ENCODE assay signal across 22 mouse cellular contexts in genomic region chr4:57189881-57190280, GRCm38 (mm10). TPM values are rescaled to one million over a fixed set of nuclear protein-coding genes. Genes with fewer than 3 reads are reported as not detected.
A peak's percentile ranks its signal among the peaks of the same experiment; 100 is the strongest.
DNase-seq lines count a peak whose midpoint lies in the region; ATAC-seq and TF ChIP-seq lines count a peak whose summit lies in the region.
"Had no signal": no experiment of that assay in that cellular context is flagged by ENCODE, and none has a peak within 500 bp of the region (broad histone marks: within the 10 kb centered on the region; RNA-seq: fewer than 3 reads in every experiment).

No protein-coding gene starts in this region.

- no peak for TF ChIP-seq POLR2A in CH12.LX (IDR thresholded peaks at IDR 0.05; ENCODE audit: low read depth, low read length)

- dilution Hi-C loops in CH12.LX (cut with MboI; ENCODE audit: extremely low pct_ligation_motif_present, extremely low pct_unique_long_range_greater_than_20kb, low sequenced_read_pairs): no loop called here

- H3K9ac ChIP-seq in CH12.LX (ENCODE audit: insufficient read depth, low read depth): no peak overlapping the region
- H3K9ac ChIP-seq in stomach, postnatal 0 days (ENCODE audit: low read length): no peak overlapping the region
- H3K9ac ChIP-seq in lung, postnatal 0 days (replicated peaks; ENCODE audit: low read depth): no peak overlapping the region

- H3K4me1 ChIP-seq in CH12.LX (ENCODE audit: control insufficient read depth in 1 of 2, insufficient read depth in 2 of 2): peaks cover 8 to 42% of the 10 kb centered on the region in 2 experiments; a peak in 3 of 4 replicates
- H3K4me1 ChIP-seq in stomach, postnatal 0 days (replicated peaks; ENCODE audit: control insufficient read depth, insufficient read depth): no peaks in the 10 kb centered on the region
- H3K4me1 ChIP-seq in lung, postnatal 0 days (ENCODE audit: insufficient read depth, low read depth, low read length): no peaks in the 10 kb centered on the region; the same call in 1 of the 2 replicates

- no peak overlapping the region for H3K27ac ChIP-seq in CH12.LX (ENCODE audit: insufficient read depth, low read depth)
- peak overlapping the region; percentile 35; the same call in 1 of the 2 replicates for H3K27ac ChIP-seq in stomach, postnatal 0 days (replicated peaks)
- H3K27ac ChIP-seq in lung, postnatal 0 days (ENCODE audit: low read length): no peak overlapping the region

- in situ Hi-C loops in CH12.LX (cut with MboI; ENCODE audit: low pct_ligation_motif_present, low pct_unique_long_range_greater_than_20kb, low sequenced_read_pairs): no loop called here

- peak; percentile 67 for TF ChIP-seq EP300 in CH12.LX (IDR thresholded peaks at IDR 0.05; ENCODE audit: low read length)
- no peak for TF ChIP-seq EP300 in stomach, postnatal 0 days (optimal IDR thresholded peaks at IDR 0.05)
- TF ChIP-seq EP300 in lung, postnatal 0 days (IDR thresholded peaks at IDR 0.05): no peak

- H3K79me2 ChIP-seq in CH12.LX (replicated peaks; ENCODE audit: control insufficient read depth, extremely low read depth, insufficient read depth, poor library complexity, severe bottlenecking): no peaks in the 10 kb centered on the region

- no peak overlapping the region for H3K4me2 ChIP-seq in CH12.LX (ENCODE audit: insufficient read depth, low read depth, poor library complexity, severe bottlenecking)
- H3K4me2 ChIP-seq in stomach, postnatal 0 days (replicated peaks; ENCODE audit: low read depth): no peak overlapping the region
- no peak overlapping the region for H3K4me2 ChIP-seq in lung, postnatal 0 days (replicated peaks; ENCODE audit: low read depth, low read length)

- ATAC-seq in stomach, postnatal 0 days (ENCODE audit: low FRiP score, low TSS enrichment): no peak
- ATAC-seq in lung, postnatal 0 days: no peak
- ATAC-seq: activated CD4-positive, CD25-positive, alpha-beta regulatory T cell, adult 4 months; CD4-positive, CD25-positive, alpha-beta regulatory T cell, adult 4 months; Patski had no signal

- no peaks in the 10 kb centered on the region for H3K9me3 ChIP-seq in CH12.LX (replicated peaks; ENCODE audit: low read length)
- no peaks in the 10 kb centered on the region for H3K9me3 ChIP-seq in stomach, postnatal 0 days (ENCODE audit: control insufficient read depth, low read length)
- H3K9me3 ChIP-seq in lung, postnatal 0 days (ENCODE audit: low read length): no peaks in the 10 kb centered on the region

- H3K4me3 ChIP-seq in CH12.LX (replicated peaks in 1 of 3; ENCODE audit: low read depth in 2 of 3, low read length in 2 of 3, poor library complexity in 1 of 3): no peak overlapping the region
- no peak overlapping the region for H3K4me3 ChIP-seq in stomach, postnatal 0 days (ENCODE audit: low read depth, low read length)
- no peak overlapping the region for H3K4me3 ChIP-seq in lung, postnatal 0 days (ENCODE audit: low read depth, low read length)

- TF ChIP-seq RAD21 in CH12.LX (IDR thresholded peaks at IDR 0.05; ENCODE audit: low read depth, low read length): no peak

- no peaks in the 10 kb centered on the region for H3K27me3 ChIP-seq in CH12.LX (replicated peaks)
- no peaks in the 10 kb centered on the region for H3K27me3 ChIP-seq in splenic B cell, adult 2 months (ENCODE audit: control insufficient read depth, insufficient read depth, low read length, poor library complexity, severe bottlenecking)
- H3K27me3 ChIP-seq in stomach, postnatal 0 days (ENCODE audit: control insufficient read depth, insufficient read depth, low read length): no peaks in the 10 kb centered on the region
- no peaks in the 10 kb centered on the region for H3K27me3 ChIP-seq in lung, postnatal 0 days (replicated peaks; ENCODE audit: insufficient read depth, low read length)
- H3K27me3 ChIP-seq: Patski had no signal

- peak; percentile 53 for DNase-seq in CH12.LX (ENCODE audit: extremely low read depth)
- DNase-seq in splenic B cell, adult 2 months (ENCODE audit: low read depth, low spot score): peak; percentile 22
- no peak for DNase-seq in stomach, postnatal 0 days (ENCODE audit: low spot score)
- no peak for DNase-seq in cerebellum, adult 18-20 months
- no peak for DNase-seq in lung, postnatal 0 days (ENCODE audit: low spot score)
- no peak for DNase-seq in right cerebral cortex, postnatal 36 days (ENCODE audit: low spot score in 2 of 2)
- DNase-seq: adrenal gland, adult 2 months; adrenal gland, adult 8-10 months; adrenal gland, postnatal 10 days; adrenal gland, postnatal 14 days; adrenal gland, postnatal 25 days; adrenal gland, postnatal 36 days; B cell, adult 2 months; cerebellum, adult 11 months; cerebellum, adult 11-12 months; cerebellum, adult 2 months; cerebellum, adult 8-10 months had no signal

- 84% methylated on average over 2 of the region's 2 CpGs for WGBS in stomach, postnatal 0 days
- WGBS in lung, postnatal 0 days: 88% methylated on average over 2 of the region's 2 CpGs

- no peaks in the 10 kb centered on the region for H3K36me3 ChIP-seq in CH12.LX (replicated peaks in 1 of 2; ENCODE audit: control insufficient read depth in 1 of 2, insufficient read depth in 1 of 2, low read length in 1 of 2)
- H3K36me3 ChIP-seq in splenic B cell, adult 2 months (ENCODE audit: control insufficient read depth, insufficient read depth, low read length, poor library complexity, severe bottlenecking): no peaks in the 10 kb centered on the region
- H3K36me3 ChIP-seq in stomach, postnatal 0 days (ENCODE audit: control insufficient read depth, insufficient read depth, low read length): no peaks in the 10 kb centered on the region
- no peaks in the 10 kb centered on the region for H3K36me3 ChIP-seq in lung, postnatal 0 days (ENCODE audit: insufficient read depth, low read length)
- H3K36me3 ChIP-seq: G1E had no signal

- no peak for TF ChIP-seq CTCF in CH12.LX (conservative IDR thresholded peaks at IDR 0.05 in 1 of 2, IDR thresholded peaks at IDR 0.05 in 1 of 2; ENCODE audit: low read depth in 2 of 2, low read length in 2 of 2)
- TF ChIP-seq CTCF in stomach, postnatal 0 days (IDR thresholded peaks at IDR 0.05; ENCODE audit: low read depth): no peak
- no peak for TF ChIP-seq CTCF in lung, postnatal 0 days (IDR thresholded peaks at IDR 0.05)

TF ChIP-seq in CH12.LX, 34 proteins besides CTCF, POLR2A, EP300 and RAD21:
- TF ChIP-seq JUND (conservative IDR thresholded peaks at IDR 0.05; ENCODE audit: low read depth, low read length) (peak; percentile 61), ETS1 (conservative IDR thresholded peaks at IDR 0.05; ENCODE audit: low read depth, low read length) (no peak; the same call in 1 of the 2 replicates), IRF4 (IDR thresholded peaks at IDR 0.05; ENCODE audit: low read depth, low read length) (peak; percentile 71), JUN (IDR thresholded peaks at IDR 0.05; ENCODE audit: insufficient read depth, low read depth, low read length) (peak; percentile 78), UBTF (IDR thresholded peaks at IDR 0.05; ENCODE audit: low read depth, low read length) (no peak), BHLHE40 (IDR thresholded peaks at IDR 0.05; ENCODE audit: low read depth, low read length) (0 out of 2 replicates have a peak, but pooled peaks have one; percentile 10), USF2 (conservative IDR thresholded peaks at IDR 0.05; ENCODE audit: low read depth, low read length) (no peak), ZNF384 (IDR thresholded peaks at IDR 0.05; ENCODE audit: low read depth, low read length) (peak; percentile 73)

RNA-seq across cellular contexts. Expression of gene Epb41l4b, which starts 46.6 kb away (rescaled TPM):
- 2.1 and 4.9 TPM in 2 replicates for total RNA-seq in CH12.LX (2012; rRNA removed)
- 0.93 and 1.1 TPM in 2 replicates for total RNA-seq in CH12.LX (2014; rRNA removed)
- 1.1 and 2.0 TPM in 2 replicates for polyA plus RNA-seq in CH12.LX (2012; ENCODE audit: insufficient read length, low read depth)
- polyA plus RNA-seq in stomach, postnatal 0 days (2015; fragmentation: Nextera tagmentation; extraction: Ambion mirVana): 23.0 and 23.5 TPM in 2 replicates
- 10.3 and 10.6 TPM in 2 replicates for polyA plus RNA-seq in lung, postnatal 0 days (2015; fragmentation: Nextera tagmentation; extraction: Ambion mirVana)
- total RNA-seq: MEL had no signal
- polyA plus RNA-seq: activated CD4-positive, CD25-positive, alpha-beta regulatory T cell, adult 4 months; CD4-positive, CD25-positive, alpha-beta regulatory T cell, adult 4 months; G1E had no signal

Comparison
In these comparisons a context has a peak if more than half of its experiments do, and no peak if none do; other contexts are left out.
1. DNase-seq: peak in CH12.LX (single experiment) and splenic B cell, adult 2 months (single experiment); none in stomach, postnatal 0 days (single experiment), cerebellum, adult 18-20 months (0 of 2), lung, postnatal 0 days (single experiment) and right cerebral cortex, postnatal 36 days (0 of 2).